Mouse (Mus musculus) B cell, adult (primary cell): Measurements from ENCODE around the gene Ncam2. TPM values are rescaled to one million over a fixed set of nuclear protein-coding genes. Genes with fewer than 3 reads are reported as not detected.

ENCODE experiments used
- total RNA-seq: library from RNA; stranded (reverse); gene quantifications from 4 replicates; pipeline ENCODE4 v1.2.4, GENCODE M21; 2023; ENCODE audit not compliant: inconsistent age

Gene Ncam2
- total RNA-seq = not detected in 4 replicates

DNA sequence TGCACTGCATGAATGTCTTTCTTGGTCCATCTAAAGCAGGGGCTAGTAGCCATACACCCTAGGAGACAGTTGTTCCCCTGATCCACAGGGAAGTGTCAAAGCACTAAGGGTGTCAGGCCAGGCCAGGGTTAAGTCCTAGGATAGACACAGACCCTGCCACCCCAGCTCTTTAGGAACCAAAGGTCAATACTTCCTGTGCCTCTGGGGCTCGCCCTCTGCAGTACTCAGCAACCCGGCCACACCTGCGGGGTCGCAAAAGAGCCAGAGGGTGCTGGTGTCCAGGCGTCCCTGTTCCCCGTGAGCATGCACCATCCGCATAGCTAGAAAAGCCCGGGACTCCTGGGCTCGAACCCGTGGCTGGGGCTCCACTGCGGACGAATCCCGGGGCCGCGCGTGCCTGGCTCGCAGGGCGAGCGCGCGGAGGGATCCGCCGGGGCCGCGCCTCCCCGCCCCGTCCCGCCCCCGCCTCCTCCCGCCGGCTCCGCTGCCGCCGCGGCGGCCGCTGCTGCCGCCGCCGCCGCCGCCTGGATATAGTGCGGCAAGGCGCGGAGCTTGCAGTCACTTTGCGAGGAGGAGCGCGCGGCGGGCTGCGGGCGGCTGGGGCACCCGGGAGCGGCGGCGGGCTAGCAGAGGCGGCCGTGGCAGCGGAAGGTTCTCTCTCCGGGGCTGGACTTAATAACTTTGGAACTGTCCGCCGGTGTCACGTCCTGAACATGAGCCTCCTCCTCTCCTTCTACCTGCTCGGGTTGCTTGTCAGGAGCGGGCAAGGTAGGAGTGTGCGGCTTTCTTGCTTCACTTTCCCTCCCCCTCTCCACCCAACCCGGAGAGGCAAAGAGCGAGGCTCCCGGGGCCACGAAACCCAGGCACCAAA lies at the start of gene Ncam2:
TSS of gene Ncam2 (plus strand) at position 497 of the 871 bp plus-strand sequence.

